ENCODE assay signal across 8 mouse cellular contexts in the genomic region with DNA sequence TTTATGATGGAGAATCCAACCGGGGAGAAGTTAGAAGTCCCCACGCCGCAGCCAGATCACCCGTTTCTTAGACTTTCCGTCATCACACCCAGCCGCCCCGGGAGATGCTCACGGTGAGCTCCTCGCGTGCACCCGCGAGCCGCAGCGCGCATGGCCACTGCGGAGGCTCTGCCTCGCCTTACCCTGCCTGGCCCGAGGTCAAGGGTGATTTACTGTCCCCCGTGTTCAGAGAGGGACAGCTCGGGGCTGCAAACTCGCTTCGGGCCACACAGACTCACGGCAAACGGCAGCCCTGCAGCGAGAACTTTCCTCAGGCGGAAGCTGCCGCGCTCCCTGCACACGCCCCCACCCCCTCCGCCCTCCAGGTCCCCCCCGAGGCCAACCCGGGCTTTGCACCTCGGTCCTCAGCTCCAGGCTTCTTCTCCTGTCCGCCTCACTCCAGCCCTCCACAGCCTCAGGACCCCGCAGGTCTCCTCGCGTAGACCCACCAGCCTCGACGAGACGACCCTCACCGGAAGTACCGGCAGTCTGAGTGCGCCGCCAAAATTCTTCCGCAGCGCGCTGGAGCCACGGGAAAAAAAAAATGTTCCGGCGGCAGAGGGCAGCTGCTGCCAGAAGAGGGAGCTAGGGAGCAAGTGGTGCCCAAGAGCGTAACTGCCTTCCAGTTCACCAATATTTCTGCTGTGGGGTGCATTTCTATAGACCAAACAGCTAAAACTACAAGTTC. TPM values are rescaled to one million over a fixed set of nuclear protein-coding genes. Genes with fewer than 3 reads are reported as not detected.
DNase-seq lines count a peak whose midpoint lies in the region; ATAC-seq lines count a peak whose summit lies in the region.

TSS of gene Gtf2h2 (minus strand) at position 519 of the 727 bp plus-strand sequence.

- H3K27me3 ChIP-seq in hindbrain, embryonic 16.5 days (replicated peaks; ENCODE audit: control insufficient read depth, insufficient read depth, low read length) = no peaks in the 10 kb centered on the region

- no peaks in the 10 kb centered on the region for H3K9me3 ChIP-seq in hindbrain, embryonic 16.5 days (ENCODE audit: control insufficient read depth, low read length)

- H3K27ac ChIP-seq in hindbrain, embryonic 16.5 days (ENCODE audit: low read depth, low read length) = peak within 1 kb of the TSS; percentile 87
- H3K27ac ChIP-seq in macrophage = peak within 1 kb of the TSS; percentile 47

- peak within 1 kb of the TSS; percentile 76 for H3K4me2 ChIP-seq in hindbrain, embryonic 16.5 days (ENCODE audit: low read length)

- H3K36me3 ChIP-seq in hindbrain, embryonic 16.5 days (ENCODE audit: control insufficient read depth, insufficient read depth, low read length) = peaks cover 10% of the 10 kb centered on the region
- H3K36me3 ChIP-seq in macrophage (ENCODE audit: inconsistent target) = peaks cover 10% of the 10 kb centered on the region; the same call in 1 of the 2 replicates

- peak within 1 kb of the TSS; percentile 84 for H3K9ac ChIP-seq in hindbrain, embryonic 16.5 days (ENCODE audit: low read depth, low read length)

- peaks cover 6% of the 10 kb centered on the region for H3K4me1 ChIP-seq in hindbrain, embryonic 16.5 days (ENCODE audit: control insufficient read depth, insufficient read depth, low read depth, low read length)

- peak; percentile 93 for ATAC-seq in hindbrain, embryonic 16.5 days

- DNase-seq in T-cell, adult 2 months (ENCODE audit: low spot score) = peak; percentile 82
- peak; percentile 84 to 91 for DNase-seq in cerebellum, postnatal 36 days
- peak; percentile 83 for DNase-seq in gastrocnemius, adult 18-20 months (ENCODE audit: low spot score)
- DNase-seq in left cerebral cortex, adult 18-20 months (ENCODE audit: low spot score in 2 of 2) = peak; percentile 84 to 85
- peak; percentile 74 for DNase-seq in right cerebral cortex, adult 18-20 months
- DNase-seq in urinary bladder, postnatal 10 days (ENCODE audit: low spot score) = peak; percentile 61

- peak within 1 kb of the TSS; percentile 88 for H3K4me3 ChIP-seq in hindbrain, embryonic 16.5 days (ENCODE audit: low read length)
- H3K4me3 ChIP-seq in macrophage (ENCODE audit: inconsistent target) = peak within 1 kb of the TSS; percentile 56

- WGBS in hindbrain, embryonic 16.5 days = under 1% methylated on average over 51 of the region's 51 CpGs
- 1% methylated on average over 51 of the region's 51 CpGs for WGBS in macrophage (ENCODE audit: missing documents)

- H3K79me2 ChIP-seq in macrophage (ENCODE audit: inconsistent target) = peaks cover 8% of the 10 kb centered on the region; the same call in 1 of the 2 replicates

RNA-seq across cellular contexts. Expression of gene Gtf2h2, which starts in this region (rescaled TPM):
- total RNA-seq in gastrocnemius, adult 18-20 months (2021) = 10 to 100 TPM; 17.8 to 22.5 TPM
- polyA plus RNA-seq in hindbrain, embryonic 16.5 days (2015; fragmentation: Nextera tagmentation; extraction: Ambion mirVana) = 68.3 and 69.2 TPM in 2 replicates
- total RNA-seq in left cerebral cortex, adult 18-20 months (2021) = 10 to 100 TPM; 35.5 to 37.1 TPM
- 10 to 100 TPM; 11.5 to 98.0 (median 56.6) TPM for total RNA-seq in macrophage (2018; cell fraction: chromatin; rRNA removed)
- total RNA-seq in macrophage (2018; cell fraction: cytosol; rRNA removed) = 10 to 100 TPM in 24 of 26 experiments, 1 to 10 TPM in 2; 5.8 to 19.8 (median 13.7) TPM
- total RNA-seq in macrophage (2018; cell fraction: nucleus; rRNA removed) = 10 to 100 TPM in 23 of 26 experiments, 1 to 10 TPM in 3; 6.2 to 68.1 (median 33.8) TPM
- 16.6 to 20.4 TPM (median 17.7 TPM) in 3 replicates for polyA plus RNA-seq in macrophage (2018)

Comparison
In these comparisons a context has a peak if more than half of its experiments do, and no peak if none do; other contexts are left out.
1. Peak in every context shown above with its lines: DNase-seq, ATAC-seq, H3K4me3 ChIP-seq and H3K27ac ChIP-seq.